Mouse (Mus musculus) splenic B cell, adult 2 months (primary cell): ENCODE measurements around the gene Slc25a33.
"Not testable (repeated sequence)": the region's sequence is repeated elsewhere in the genome, so short reads cannot be mapped to it uniquely, and the experiment has no call there.

Source experiments
- DNase-seq: peaks from one replicate; pipeline ENCODE4 v3.0.0-alpha.2; 2011; ENCODE audit warnings: low read depth, low spot score
- H3K27me3 ChIP-seq: 2 replicates; pipeline ENCODE4 v1.6.1; 2012; ENCODE audit warnings: mild to moderate bottlenecking, low read length, moderate library complexity, mixed read lengths; ENCODE audit not compliant: control insufficient read depth, poor library complexity, insufficient read depth, severe bottlenecking
- H3K36me3 ChIP-seq: 2 replicates; pipeline ENCODE4 v1.6.1; 2012; ENCODE audit warnings: mild to moderate bottlenecking, low read length, moderate library complexity, mixed read lengths; ENCODE audit not compliant: control insufficient read depth, poor library complexity, insufficient read depth, severe bottlenecking

Slc25a33 gene

GRCm38 (mm10) chr4:149752836-149753235 is 21.2 kb downstream of the Slc25a33 start:
- no peaks in the 10 kb centered on the region; the same call in 1 of the 2 replicates for H3K36me3 ChIP-seq
- H3K27me3 ChIP-seq: no peaks in the 10 kb centered on the region
- DNase-seq: no peak

GRCm38 (mm10) chr4:149752124-149752799 is 21.8 kb downstream of the Slc25a33 start:
- DNase-seq: peak; percentile 59
- H3K36me3 ChIP-seq: no peaks in the 10 kb centered on the region; the same call in 1 of the 2 replicates
- H3K27me3 ChIP-seq: no peaks in the 10 kb centered on the region

GRCm38 (mm10) chr4:149750671-149751070 is 23.4 kb downstream of the Slc25a33 start:
- Histone ChIP-seq H3K27me3 (no peaks in the 10 kb centered on the region), H3K36me3 (peaks cover 1% of the 10 kb centered on the region)
- DNase-seq: no peak

GRCm38 (mm10) chr4:149749663-149750015 is 24.4 kb downstream of the Slc25a33 start:
- H3K36me3 ChIP-seq, DNase-seq, H3K27me3 ChIP-seq: not testable (repeated sequence)

GRCm38 (mm10) chr4:149749003-149749662 is 24.9 kb downstream of the Slc25a33 start:
- H3K36me3 ChIP-seq: peaks cover 1% of the 10 kb centered on the region
- no peaks in the 10 kb centered on the region for H3K27me3 ChIP-seq
- DNase-seq: no peak

- H3K27me3 ChIP-seq: no peaks in the 10 kb centered on the region
- peaks cover 1% of the 10 kb centered on the region for H3K36me3 ChIP-seq
- DNase-seq: no peak
These were observed 30.0 kb downstream of the Slc25a33 start for GRCm38 (mm10) chr4:149744119-149744518.

- no peak for DNase-seq
- Histone ChIP-seq H3K27me3 (no peaks in the 10 kb centered on the region), H3K36me3 (peaks cover 1% of the 10 kb centered on the region)
These were observed 32.0 kb downstream of the Slc25a33 start for GRCm38 (mm10) chr4:149742011-149742530.

- no peaks in the 10 kb centered on the region; the same call in 1 of the 2 replicates for H3K36me3 ChIP-seq
- DNase-seq: no peak
- H3K27me3 ChIP-seq: no peaks in the 10 kb centered on the region
These were observed 33.8 kb downstream of the Slc25a33 start for GRCm38 (mm10) chr4:149740301-149740700.

- Histone ChIP-seq H3K27me3 (no peaks in the 10 kb centered on the region), H3K36me3 (no peaks in the 10 kb centered on the region; the same call in 1 of the 2 replicates)
- DNase-seq: no peak
These were observed 34.6 kb downstream of the Slc25a33 start for GRCm38 (mm10) chr4:149739478-149739877.

GRCm38 (mm10) chr4:149737383-149738324 is 36.4 kb downstream of the Slc25a33 start, which contains the start of gene Tmem201:
Tmem201 (minus strand) TSS chr4:149738044.
- peak; percentile 95 for DNase-seq
- H3K36me3 ChIP-seq: no peaks in the 10 kb centered on the region

GRCm38 (mm10) chr4:149736581-149736980 is 37.5 kb downstream of the Slc25a33 start:
- Histone ChIP-seq H3K27me3 (no peaks in the 10 kb centered on the region), H3K36me3 (no peaks in the 10 kb centered on the region)
- no peak for DNase-seq

More at GRCm38 (mm10) chr4:149737383-149738324, 36.4 kb downstream of the Slc25a33 start, which contains the start of gene Tmem201:
- H3K27me3 ChIP-seq: no peaks in the 10 kb centered on the region

- Histone ChIP-seq H3K27me3 (no peaks in the 10 kb centered on the region), H3K36me3 (no peaks in the 10 kb centered on the region)
- DNase-seq: no peak
These were observed 38.3 kb downstream of the Slc25a33 start for GRCm38 (mm10) chr4:149735624-149736250.

- Histone ChIP-seq H3K27me3 (no peaks in the 10 kb centered on the region), H3K36me3 (no peaks in the 10 kb centered on the region)
- DNase-seq: no peak
These were observed 39.2 kb downstream of the Slc25a33 start for GRCm38 (mm10) chr4:149734730-149735475.
